Mouse (Mus musculus) hindbrain, postnatal 0 days (tissue): ENCODE data around the gene Cetn3. TPM values are rescaled to one million over a fixed set of nuclear protein-coding genes. Genes with fewer than 3 reads are reported as not detected.
A peak's percentile ranks its signal among the peaks of the same experiment; 100 is the strongest.

Source experiments
- ATAC-seq: fragments of 200-750 bp; cut with Nextera tagmentation; 2 replicates; pipeline ENCODE4 v1.8.0; 2017; ENCODE audit warnings: mild to moderate bottlenecking, moderate TSS enrichment, moderate library complexity
- DNase-seq: peaks from one replicate; pipeline ENCODE4 v3.0.0-alpha.2; 2015; ENCODE audit warnings: low spot score
- H3K27ac ChIP-seq: fragments of 300-500 bp; sonication (generic); 2 replicates; pipeline ENCODE4 v1.5.1; 2014; ENCODE audit warnings: mild to moderate bottlenecking
- H3K27me3 ChIP-seq: fragments of 300-500 bp; sonication (generic); 2 replicates; pipeline ENCODE4 v1.6.1; 2014; ENCODE audit warnings: low read length, mixed read lengths; ENCODE audit not compliant: insufficient read depth
- H3K36me3 ChIP-seq: fragments of 300-500 bp; sonication (generic); 2 replicates; pipeline ENCODE4 v1.6.1; 2014; ENCODE audit warnings: low read length, mixed read lengths; ENCODE audit not compliant: insufficient read depth
- H3K4me1 ChIP-seq: fragments of 300-500 bp; sonication (generic); 2 replicates; pipeline ENCODE4 v1.6.1; 2014; ENCODE audit warnings: antibody characterized with exemption, low read length, mixed read lengths; ENCODE audit not compliant: insufficient read depth
- H3K4me2 ChIP-seq: fragments of 300-500 bp; sonication (generic); 2 replicates; pipeline ENCODE4 v1.6.1; 2014; ENCODE audit warnings: low read depth, mild to moderate bottlenecking, low read length, moderate library complexity, mixed read lengths
- H3K4me3 ChIP-seq: fragments of 300-500 bp; sonication (generic); 2 replicates; pipeline ENCODE4 v1.5.1; 2014; ENCODE audit warnings: low read length
- H3K9ac ChIP-seq: fragments of 300-500 bp; sonication (generic); replicated peaks from 2 replicates; pipeline ENCODE4 v1.6.1; 2014; ENCODE audit warnings: mild to moderate bottlenecking, low read length, moderate library complexity, mixed read lengths
- H3K9me3 ChIP-seq: fragments of 300-500 bp; sonication (generic); 2 replicates; pipeline ENCODE4 v1.6.1; 2016; ENCODE audit warnings: low read length, mixed read lengths
- CTCF ChIP-seq: IDR thresholded peaks from 2 replicates; pipeline ENCODE4 v1.5.1; 2016; ENCODE audit warnings: antibody characterized with exemption, control low read depth, low read depth
- WGBS: fragments of 180-500 bp; shearing (Covaris S2); extraction: QIAGEN DNeasy Blood & Tissue Kit; methylation state at CpG from one replicate; pipeline ENCODE4 v1.1.7; 2014; 5-methylcytosine and 5-hydroxymethylcytosine counted together
- polyA plus RNA-seq: library from polyadenylated mRNA; unstranded; fragments of >200 nt; fragmentation: Nextera tagmentation; extraction: Ambion mirVana; gene quantifications from 2 replicates; pipeline ENCODE4 v1.2.1, GENCODE M21; 2015
- total RNA-seq: library from RNA; depleted of rRNA; stranded (reverse); fragments of >200 nt; gene quantifications from 2 replicates; pipeline ENCODE4 v1.2.3, GENCODE M21; 2014

Gene Cetn3
- total and polyA plus RNA-seq, 2 experiments from 2014 or later = 42.5 to 318 TPM

DNA sequence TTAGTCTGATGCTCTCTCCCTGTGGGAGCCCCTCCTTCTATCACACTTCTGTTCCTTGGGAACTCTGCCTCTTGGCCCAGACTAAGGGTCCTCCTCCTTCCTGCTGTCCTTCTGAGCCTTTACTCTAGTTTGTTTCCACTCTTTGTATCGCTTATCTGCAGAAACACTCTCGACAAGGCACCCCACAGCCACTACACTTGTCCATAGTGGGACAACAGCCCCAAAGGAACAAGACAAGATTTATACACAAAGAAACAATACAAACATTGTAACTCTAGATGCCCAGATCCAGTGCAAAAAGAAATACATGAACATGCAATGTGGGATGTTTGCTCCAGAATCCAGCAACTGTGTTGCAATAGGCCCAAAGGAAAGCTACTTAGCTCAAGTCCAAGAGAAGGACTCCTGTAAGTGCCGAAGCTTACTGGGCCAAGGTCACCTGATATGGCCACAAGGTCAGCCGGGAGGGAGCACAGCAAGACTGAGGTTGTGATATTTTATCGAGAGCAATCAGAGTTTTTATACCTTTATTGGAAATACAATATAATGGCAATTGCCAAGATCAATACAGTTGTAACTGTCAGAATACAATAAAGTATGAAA lies 25.7 kb upstream of the Cetn3 start:
- Histone ChIP-seq H3K4me1 (no peaks in the 10 kb centered on the region), H3K36me3 (no peaks in the 10 kb centered on the region), H3K4me2 (no peak overlapping the region), H3K27me3 (no peaks in the 10 kb centered on the region), H3K4me3 (no peak overlapping the region), H3K9me3 (no peaks in the 10 kb centered on the region), H3K27ac (no peak overlapping the region), H3K9ac (no peak overlapping the region)
- DNase-seq = no peak
- TF ChIP-seq CTCF = no peak
- 89% methylated on average over 5 of the region's 5 CpGs for WGBS
- ATAC-seq = no peak

DNA sequence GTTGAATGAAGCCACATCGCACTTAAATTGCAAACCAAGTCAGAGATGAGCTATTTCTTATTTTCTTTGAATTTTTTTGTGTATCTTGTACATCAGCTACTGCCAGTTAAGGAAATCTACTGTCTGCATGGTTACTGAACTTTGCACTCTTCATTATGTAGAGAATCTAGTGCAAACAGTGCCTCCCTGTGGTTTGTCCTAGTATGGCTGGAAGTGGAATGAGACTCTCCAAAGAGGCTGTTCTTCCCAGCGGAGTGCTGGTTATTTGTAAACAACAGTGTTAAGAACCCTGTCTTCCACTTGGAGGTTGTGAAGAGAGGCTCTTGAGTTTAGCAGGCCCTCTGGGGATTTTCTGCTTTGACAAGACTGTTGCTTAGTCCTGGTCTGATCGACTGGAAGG lies 22.5 kb upstream of the Cetn3 start:
- H3K4me3 ChIP-seq = no peak overlapping the region
- DNase-seq = peak; percentile 74
- H3K4me1 ChIP-seq = no peaks in the 10 kb centered on the region
- H3K36me3 ChIP-seq = no peaks in the 10 kb centered on the region
- no peak overlapping the region for H3K4me2 ChIP-seq
- ATAC-seq = no peak
- no peak overlapping the region for H3K27ac ChIP-seq
- no peaks in the 10 kb centered on the region for H3K9me3 ChIP-seq
- H3K27me3 ChIP-seq = no peaks in the 10 kb centered on the region
- peak; percentile 76 for TF ChIP-seq CTCF
- WGBS = 30% methylated on average over 3 of the region's 3 CpGs
- H3K9ac ChIP-seq = no peak overlapping the region

DNA sequence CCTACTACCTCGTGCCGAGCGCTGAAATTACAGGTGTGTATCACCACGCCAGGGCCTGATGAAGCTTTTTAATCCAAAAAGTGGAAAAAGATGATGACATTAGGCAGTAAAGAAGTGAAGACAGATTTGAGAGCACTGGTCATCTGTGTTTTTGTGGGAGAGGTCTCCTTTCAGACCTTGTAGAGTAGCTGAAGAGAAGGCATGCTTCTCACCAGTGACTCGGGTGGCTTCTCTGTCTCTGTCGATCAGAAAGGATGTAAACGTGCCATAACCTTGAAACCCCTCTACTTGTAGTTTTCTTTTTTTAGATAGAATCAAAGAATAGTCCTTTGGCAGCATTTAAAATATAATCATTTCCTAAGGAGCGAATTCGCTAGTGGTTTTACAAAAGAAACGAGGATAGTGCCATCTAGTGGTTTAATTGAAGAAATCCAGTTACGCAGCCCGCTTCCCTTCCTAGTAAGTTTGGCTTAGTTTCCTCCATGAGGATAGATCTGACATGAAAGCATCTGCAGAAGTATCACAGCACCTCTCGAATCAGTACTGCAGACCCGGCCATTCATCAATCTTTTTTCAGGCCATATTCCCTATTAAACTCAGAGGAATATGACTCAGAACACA lies 21.2 kb upstream of the Cetn3 start:
- DNase-seq = peak; percentile 86
- H3K36me3 ChIP-seq = no peaks in the 10 kb centered on the region
- H3K9ac ChIP-seq = no peak overlapping the region
- H3K9me3 ChIP-seq = no peaks in the 10 kb centered on the region
- no peaks in the 10 kb centered on the region for H3K27me3 ChIP-seq
- peak; percentile 77 for TF ChIP-seq CTCF
- 31% methylated on average over 14 of the region's 14 CpGs for WGBS
- no peak overlapping the region for H3K4me3 ChIP-seq
- H3K4me2 ChIP-seq = peak overlapping the region; percentile 40
- no peaks in the 10 kb centered on the region for H3K4me1 ChIP-seq
- H3K27ac ChIP-seq = no peak overlapping the region
- ATAC-seq = peak; percentile 52

DNA sequence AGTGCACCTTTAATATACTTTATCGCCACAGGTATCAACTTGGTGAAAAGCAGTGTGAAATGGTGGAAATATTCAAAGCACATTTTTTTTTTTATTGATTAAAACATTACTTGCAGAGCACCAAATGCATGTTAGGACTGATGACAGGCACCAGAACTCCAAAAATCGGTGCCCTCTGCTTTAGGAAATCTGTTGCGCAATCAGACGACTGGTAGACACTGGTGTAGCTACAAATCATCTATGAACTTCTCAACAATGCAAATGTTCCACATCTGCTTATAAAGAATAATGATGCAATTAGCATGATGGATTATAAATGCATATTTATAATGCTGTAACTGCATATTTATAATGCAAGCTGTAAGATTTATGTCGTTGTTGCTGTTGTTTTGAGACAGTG lies 18.7 kb upstream of the Cetn3 start:
- no peak overlapping the region for H3K4me3 ChIP-seq
- H3K36me3 ChIP-seq = no peaks in the 10 kb centered on the region
- H3K27ac ChIP-seq = no peak overlapping the region
- 80% methylated on average over 5 of the region's 5 CpGs for WGBS
- H3K9me3 ChIP-seq = no peaks in the 10 kb centered on the region
- ATAC-seq (no peak), DNase-seq (no peak)
- H3K27me3 ChIP-seq = no peaks in the 10 kb centered on the region
- H3K9ac ChIP-seq = no peak overlapping the region
- no peak for TF ChIP-seq CTCF
- H3K4me2 ChIP-seq = no peak overlapping the region
- H3K4me1 ChIP-seq = no peaks in the 10 kb centered on the region

DNA sequence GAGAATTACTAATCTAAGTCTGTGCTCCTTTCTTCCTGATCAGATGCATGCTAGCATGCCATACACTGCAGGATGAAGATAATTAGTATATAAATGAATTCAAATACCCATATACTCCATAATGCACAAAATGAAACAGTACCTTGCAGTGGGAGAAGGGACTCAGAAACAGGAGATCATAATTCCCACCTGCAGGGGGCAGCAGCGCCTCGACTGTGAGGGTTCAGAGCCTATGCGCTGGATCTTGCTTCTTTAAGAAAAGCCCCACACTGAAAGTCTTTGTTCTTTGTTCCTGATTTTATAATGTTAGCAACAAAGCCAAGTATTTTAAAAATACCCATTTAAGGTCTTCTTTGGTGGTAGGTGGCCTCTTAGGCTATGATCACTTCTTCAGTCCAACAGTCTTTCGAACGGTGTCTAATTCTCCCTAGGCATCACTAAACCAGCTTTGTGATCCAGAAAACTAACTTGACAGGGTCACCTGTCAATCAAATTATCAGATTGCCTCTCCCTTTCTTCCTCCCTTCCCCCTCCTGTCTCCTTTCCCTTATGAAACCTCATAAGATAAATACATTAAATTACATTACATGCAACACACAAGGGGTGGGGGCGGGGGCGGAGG lies 15.7 kb upstream of the Cetn3 start:
- Histone ChIP-seq H3K27me3 (no peaks in the 10 kb centered on the region), H3K4me1 (no peaks in the 10 kb centered on the region), H3K27ac (no peak overlapping the region), H3K9me3 (no peaks in the 10 kb centered on the region), H3K4me3 (no peak overlapping the region), H3K4me2 (no peak overlapping the region), H3K36me3 (no peaks in the 10 kb centered on the region), H3K9ac (no peak overlapping the region)
- peak; percentile 80 for TF ChIP-seq CTCF
- DNase-seq (peak; percentile 84), ATAC-seq (peak; percentile 81)
- 74% methylated on average over 7 of the region's 7 CpGs for WGBS

DNA sequence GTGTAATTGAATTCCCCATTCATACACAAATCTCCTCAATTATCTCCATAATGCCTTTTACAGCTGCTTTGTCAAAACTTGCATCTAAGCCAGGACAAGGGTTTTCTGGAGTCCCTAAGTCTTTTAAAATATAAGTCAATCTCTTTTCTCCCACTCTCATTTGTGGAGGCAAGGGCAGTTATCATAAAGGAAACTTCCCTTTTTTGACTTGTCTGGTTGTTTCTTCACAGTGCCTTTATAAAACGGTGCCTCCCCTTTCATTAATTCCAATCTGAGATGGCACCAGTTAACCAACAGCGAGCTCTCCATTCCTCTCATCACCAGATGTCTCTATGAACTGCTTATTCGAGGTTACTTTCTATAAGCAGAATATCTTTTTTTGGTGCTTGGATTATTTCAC lies 6.7 kb upstream of the Cetn3 start:
- DNase-seq (no peak), ATAC-seq (no peak)
- Histone ChIP-seq H3K9ac (no peak overlapping the region), H3K27me3 (no peaks in the 10 kb centered on the region), H3K4me2 (no peak overlapping the region), H3K36me3 (no peaks in the 10 kb centered on the region), H3K4me3 (no peak overlapping the region), H3K9me3 (no peaks in the 10 kb centered on the region), H3K27ac (no peak overlapping the region), H3K4me1 (no peaks in the 10 kb centered on the region)
- 80% methylated on average over 3 of the region's 3 CpGs for WGBS
- TF ChIP-seq CTCF = no peak

DNA sequence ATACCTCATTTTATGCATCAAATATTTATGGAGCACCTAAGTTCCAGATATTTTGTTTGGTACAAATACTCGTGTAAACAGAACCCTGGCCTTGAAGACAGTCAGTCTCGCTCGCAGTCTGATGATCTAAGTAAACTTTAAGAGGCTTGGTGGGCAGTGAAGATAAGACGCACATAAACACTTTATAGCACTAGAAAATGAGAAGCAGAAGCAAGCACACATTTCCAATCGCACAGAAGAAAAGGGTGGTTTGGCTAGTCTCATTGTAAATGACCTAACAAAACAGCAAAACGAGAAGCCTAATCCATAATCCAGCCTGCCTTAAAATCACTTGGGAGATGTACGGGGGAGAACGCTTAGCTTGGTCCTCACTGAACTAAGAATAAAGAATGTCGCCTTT lies 402 bp upstream of the Cetn3 start:
- Histone ChIP-seq H3K4me2 (peak overlapping the region; percentile 58), H3K9ac (peak overlapping the region; percentile 87), H3K27ac (peak overlapping the region; percentile 99), H3K4me1 (0 out of 2 replicates have a peak, but pooled peaks cover 6% of the 10 kb centered on the region), H3K27me3 (no peaks in the 10 kb centered on the region), H3K4me3 (peak overlapping the region; percentile 53), H3K36me3 (no peaks in the 10 kb centered on the region), H3K9me3 (no peaks in the 10 kb centered on the region)
- ATAC-seq (no peak), DNase-seq (no peak)
- TF ChIP-seq CTCF = no peak
- 45% methylated on average over 9 of the region's 9 CpGs for WGBS
